Mouse (Mus musculus): ENCODE measurements at regions not wholly inside any gene's neighbourhood (a gene's known extent, or its start where the extent isn't known, plus 50 kb on each side); places are given as distances from the start of the nearest gene placed in this dataset.
"Not testable (repeated sequence)": the region's sequence is repeated elsewhere in the genome, so short reads cannot be mapped to it uniquely, and the experiment has no call there.

DNA sequence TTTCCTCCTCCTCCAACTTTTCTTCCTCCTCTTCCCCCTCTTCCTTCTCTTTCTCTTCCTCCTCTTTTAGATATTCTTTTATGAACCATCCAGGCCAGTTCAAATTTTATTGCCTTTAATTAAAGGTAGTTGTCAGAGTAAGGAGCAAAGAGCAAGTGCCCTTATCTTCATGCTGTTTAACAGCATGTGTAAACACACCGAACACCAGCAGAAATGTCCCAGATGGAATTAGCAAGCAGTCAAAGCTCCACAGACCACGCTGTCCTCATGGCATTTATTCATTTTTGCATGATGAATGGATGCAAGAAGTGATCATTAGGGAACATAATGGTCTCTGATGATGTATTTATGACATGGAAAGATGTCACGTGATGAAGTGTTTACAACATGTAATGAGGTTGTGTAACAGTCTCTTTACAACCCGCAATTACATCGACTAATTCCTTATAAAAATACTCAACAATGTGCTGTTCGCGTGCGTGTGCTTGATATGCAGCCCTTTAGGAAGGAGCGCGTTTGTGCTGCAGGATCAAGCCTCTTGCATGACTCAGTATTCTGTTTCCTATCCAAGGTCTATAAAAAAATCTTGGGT, 187.0 kb downstream of the Bmp2 start:
- DNase-seq (ENCODE audit: low read depth, low spot score) = no peak

DNA sequence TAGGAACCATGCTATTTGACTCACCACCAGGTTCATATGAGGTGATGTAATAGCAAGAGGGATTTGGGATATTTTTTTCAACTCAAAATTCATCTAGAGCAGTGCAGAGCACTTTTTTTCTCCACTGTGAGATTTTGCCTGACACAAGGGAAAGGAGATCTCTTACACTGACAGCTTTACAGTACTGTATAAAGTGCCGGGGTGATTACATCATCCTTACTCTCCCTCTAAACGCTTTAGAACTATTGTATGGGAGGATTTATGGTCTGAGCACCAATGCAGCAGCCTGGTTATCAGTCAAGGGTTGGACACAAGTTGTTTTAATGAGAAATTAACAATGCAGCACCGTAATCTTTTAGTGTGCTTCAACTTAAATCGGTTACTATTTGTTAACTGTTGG, 196.5 kb downstream of the Bmp2 start:
- no peak for DNase-seq (ENCODE audit: low read depth, low spot score)

DNA sequence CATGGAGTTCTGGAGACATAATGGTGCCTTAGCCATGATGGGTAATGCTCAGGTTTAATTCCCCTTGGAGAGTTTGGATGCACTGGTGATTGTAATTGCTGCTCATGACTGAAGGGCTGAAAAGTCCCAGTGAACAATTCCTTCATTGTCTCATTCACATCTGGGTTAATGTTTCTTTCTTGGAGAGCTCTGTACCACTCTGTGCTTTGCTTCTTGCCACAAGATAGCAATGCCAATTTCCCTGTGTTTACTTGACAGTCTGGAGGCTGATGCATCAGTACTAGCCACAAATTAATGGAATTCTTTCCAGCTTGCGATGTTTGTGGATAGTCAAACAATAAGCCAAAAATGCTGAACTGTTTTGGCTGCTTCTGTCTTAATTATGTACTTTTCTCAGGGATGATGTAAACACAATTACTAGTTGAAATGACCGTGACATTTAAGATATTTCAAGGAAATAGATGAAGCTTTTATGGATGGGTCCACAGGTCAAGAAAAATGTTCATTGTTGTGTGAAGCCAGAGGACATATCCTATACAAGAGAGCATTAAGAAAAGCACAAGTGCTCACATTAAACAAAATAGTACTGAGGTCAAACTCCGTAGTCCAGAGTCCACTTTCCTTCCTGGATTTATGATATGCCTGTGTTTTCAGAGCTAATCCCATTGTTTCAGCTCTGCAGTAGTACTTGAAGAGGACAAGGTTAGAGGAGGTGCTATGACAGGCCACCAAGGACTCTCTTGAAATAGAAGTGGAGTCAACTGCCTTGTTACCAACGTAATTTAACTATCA, 198.1 kb downstream of the Bmp2 start:
- DNase-seq (ENCODE audit: low read depth, low spot score) = no peak

DNA sequence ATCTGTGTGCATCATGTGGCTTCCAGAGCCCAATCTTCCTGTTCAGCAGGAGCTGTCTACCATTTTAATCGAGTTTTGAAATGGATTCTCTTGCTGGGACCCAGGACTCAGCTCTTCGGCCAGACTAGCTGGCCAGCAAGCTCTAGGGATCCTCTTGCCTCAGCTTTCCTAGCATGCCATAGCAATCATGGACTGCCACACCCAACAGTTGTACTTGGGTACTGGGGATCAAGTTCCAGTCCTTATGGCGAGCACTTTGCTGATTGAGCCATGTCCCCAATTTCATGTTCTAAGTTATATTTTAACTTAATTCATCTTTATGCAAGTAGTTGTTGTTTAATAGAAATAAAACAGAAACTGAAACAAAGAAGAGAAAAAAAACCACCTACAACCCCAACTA, 202.1 kb downstream of the Bmp2 start:
- no peak for DNase-seq (ENCODE audit: low read depth, low spot score)

DNA sequence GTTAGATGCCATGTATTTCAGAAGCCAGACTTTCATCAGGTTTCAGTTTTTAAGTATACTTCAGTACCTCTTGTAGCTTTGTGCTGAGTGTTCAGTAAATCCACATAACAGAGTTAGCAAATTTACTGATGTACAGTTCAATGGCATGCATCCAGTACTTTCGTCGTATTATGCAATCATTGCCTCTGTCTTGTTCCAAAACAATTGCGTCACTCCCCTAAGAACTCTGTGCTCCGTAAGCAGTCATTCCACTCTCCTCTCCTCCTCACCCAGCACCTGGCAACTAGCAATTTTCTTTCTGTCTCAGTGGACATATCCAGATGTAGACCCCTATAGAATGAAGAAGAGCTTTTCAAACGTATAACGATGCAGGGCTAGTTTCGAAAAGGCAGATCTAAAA, 209.5 kb downstream of the Bmp2 start:
- no peak for DNase-seq (ENCODE audit: low read depth, low spot score)

DNA sequence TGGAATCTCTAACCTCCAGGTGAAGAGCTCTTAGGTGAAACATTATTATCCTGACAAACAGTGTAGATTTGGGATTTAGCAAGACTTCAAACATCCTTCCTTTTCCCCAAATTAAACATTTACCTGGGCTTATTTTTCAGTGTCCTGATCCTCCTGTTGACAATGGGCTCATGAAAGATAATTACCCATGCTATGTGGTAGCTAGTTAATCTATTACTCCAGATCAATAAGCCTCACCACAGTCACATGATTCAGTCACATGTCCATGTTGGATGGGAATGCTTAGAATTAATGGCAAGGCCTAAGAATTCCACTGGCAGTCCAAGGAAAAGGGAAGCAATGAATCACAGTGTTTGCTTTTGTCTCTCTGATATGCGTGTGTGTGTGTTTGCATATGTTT, 216.6 kb downstream of the Bmp2 start:
- DNase-seq (ENCODE audit: low read depth, low spot score) = no peak

DNA sequence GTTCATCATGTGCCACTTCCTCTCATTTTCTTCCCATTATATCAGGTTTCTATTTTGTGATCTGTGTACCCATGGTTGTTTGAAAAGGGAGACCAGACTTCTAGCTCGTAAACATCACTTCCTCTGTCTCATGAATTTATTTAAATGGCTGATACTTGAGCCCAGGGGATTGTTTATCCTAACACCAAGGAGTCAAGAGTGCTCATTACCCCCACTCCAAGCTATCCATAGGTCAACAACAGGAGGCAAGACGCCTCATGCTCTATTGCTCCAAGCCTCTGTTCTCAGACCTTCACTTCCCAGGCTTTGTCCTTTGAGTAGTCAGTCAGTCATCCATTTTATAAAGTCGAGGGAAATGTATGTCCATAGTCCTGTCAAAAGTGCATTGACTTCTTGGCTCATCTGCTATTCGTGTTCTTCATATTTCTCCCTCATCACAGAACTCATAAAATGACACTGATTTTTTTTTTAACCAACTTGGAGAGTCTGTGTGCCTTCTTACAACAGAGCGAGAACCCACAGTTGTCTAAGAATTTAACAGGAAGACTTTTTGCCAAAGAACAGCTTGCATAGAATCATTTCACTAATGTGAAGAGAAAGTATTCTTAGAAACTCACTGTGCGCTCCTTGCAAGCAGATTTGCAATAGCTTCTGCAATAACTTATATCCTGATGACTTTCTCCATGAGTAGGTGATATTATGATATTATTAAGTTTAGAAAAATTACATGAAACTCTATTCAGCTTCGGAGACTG, 231.8 kb downstream of the Bmp2 start:
- DNase-seq (ENCODE audit: low read depth, low spot score) = no peak

DNA sequence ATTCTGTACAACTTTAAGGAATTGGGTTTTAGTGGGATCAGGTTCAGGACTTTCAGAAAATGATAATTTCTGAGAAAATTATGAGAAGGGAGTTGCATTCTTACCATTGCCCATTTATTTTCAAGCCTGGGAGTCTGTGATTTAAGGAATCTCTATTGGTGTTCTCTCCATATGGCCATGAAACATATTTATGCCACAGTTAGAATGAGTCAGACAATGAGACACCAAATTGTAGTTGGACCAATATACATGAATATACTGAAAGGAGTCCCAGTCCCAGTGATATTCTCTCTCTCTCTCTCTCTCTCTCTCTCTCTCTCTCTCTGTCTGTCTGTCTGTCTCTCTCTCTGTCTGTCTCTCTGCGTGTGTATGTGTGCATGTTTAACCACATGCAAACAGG, 239.1 kb downstream of the Bmp2 start:
- DNase-seq (ENCODE audit: low read depth, low spot score) = no peak

DNA sequence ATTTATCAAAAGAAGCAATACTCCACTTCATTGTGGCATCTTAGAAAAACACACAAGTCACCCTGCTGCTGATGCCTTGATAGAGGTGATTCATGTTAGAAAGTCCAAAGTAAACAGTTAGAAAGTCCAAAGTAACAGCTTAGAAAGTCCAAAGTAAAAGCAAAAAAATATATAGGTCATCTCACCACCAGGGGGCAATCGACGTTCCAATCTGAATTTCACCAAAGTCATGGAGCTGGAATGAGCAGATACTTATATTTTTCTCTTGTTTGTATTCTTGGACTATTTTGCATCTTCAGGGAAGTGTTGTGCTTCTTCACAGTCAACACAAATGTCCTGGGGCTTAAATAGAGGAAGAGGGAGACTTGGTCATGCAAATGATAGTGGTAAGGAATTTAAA, 241.3 kb downstream of the Bmp2 start:
- no peak for DNase-seq (ENCODE audit: low read depth, low spot score)

DNA sequence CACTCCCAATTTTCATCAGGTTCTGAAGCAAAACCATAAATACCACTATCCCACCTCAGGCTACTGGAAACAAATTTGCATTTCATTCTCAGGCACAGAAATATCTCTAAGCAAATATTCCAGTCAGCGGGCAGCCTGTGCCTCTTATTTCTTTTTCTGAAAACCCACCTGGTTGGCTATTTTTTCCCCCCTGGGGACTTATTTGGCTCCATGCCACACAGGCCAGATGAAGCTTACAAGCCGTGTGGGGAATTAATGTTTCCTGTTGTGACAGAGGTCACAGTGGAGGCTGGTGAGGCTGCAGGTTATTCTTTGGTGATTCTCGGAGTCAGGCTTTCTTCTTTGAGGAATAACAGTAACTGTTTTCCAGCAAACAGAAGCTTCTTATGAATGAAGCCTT, 250.7 kb downstream of the Bmp2 start:
- no peak for DNase-seq (ENCODE audit: low read depth, low spot score)

DNA sequence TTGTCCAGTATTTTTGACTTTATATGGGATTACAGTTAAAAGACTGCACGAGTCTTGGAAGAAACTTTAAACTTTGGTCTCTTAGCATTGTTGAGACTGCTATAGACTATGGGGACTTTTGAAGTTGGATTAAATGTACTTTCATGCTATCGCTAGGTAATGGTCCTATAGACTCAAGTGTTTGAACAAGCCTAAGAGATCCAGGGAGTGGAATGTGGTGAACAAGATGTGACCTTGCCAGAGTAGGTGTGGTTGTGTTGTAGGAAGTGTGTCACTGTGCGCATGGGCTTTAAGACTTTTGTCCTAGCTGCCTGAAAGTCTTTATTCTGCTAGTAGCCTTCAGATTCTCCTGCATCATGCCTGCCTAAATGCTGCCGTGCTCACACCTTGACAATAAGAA, 269.5 kb downstream of the Bmp2 start:
- DNase-seq (ENCODE audit: low read depth, low spot score) = no peak

DNA sequence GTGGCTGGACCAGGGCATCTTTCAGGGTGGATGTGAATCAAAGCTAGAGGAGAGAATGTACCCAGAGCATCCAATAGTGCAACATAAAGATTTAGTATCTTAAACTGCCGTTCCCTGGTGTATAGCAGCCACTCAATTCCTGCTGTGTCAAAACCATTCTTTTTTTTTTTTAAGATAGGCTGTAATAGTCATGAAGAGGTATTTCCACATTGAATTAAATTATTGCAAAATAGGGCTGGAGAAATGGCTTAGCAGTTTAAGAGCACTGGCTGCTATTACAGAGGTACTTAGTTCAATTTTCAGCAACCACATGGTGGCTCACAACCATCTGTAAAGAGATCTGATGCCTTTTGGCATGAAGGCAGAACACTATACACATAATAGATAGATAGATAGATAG, 277.4 kb downstream of the Bmp2 start:
- no peak for DNase-seq (ENCODE audit: low read depth, low spot score)

DNA sequence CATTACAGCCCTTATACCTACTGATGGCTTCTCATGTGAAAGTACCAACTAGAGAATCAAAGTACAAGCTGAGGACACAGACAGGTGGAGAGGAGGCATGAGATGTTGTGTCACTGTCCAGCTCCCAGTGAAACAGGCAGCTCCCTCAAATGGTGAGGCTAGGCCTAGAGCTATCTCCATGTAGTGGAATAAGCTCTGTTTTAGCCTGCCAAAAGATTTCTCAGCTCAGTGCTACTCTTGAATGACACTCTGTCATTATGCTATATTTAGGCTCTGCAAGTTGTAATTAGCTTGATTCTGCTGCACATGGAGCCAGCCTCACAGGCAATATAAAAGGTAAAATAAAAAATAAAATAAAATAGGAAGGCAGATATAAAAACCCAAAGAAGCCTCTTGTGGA, 298.5 kb downstream of the Bmp2 start:
- no peak for DNase-seq (ENCODE audit: low read depth, low spot score)

DNA sequence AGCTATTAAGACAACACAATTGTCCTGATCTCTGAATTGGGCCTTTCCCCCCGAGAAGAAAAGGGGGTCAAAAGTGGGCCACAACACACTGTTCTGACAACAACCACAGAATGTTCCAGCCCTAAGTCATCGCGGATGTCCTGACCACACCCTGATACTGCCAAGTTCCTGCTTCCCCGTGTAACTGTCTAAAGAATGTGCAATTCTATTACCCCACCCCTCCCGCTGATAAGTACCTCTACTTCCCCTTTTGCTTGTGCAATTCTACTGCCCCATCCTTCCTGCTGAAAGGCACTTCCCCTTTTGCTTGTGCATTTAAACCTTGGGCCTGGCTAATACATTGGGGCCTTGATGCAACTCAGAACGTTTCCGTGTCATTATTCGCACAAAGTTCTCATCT, 323.0 kb downstream of the Bmp2 start:
- not testable (repeated sequence) for DNase-seq (ENCODE audit: low read depth, low spot score)

DNA sequence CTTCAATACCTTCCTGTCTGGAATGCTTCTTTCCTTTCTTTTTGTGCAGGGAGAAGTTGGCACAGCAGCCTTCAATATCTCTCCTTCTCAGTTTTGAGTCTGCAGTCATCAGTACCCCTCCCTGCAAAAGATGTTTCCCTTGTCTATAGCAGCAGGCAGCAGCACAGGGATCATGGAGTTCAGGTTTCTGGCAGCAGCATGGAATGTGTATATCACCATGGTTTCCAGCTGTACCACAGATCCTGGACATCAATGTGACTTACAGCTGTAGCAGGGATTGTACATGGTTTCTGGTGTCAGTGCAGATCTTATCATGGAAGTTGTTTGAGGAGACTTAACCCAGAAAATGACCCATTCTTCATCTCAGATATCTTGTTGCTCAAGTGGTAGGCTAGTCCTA, 331.7 kb downstream of the Bmp2 start:
- no peak for DNase-seq (ENCODE audit: low read depth, low spot score)

DNA sequence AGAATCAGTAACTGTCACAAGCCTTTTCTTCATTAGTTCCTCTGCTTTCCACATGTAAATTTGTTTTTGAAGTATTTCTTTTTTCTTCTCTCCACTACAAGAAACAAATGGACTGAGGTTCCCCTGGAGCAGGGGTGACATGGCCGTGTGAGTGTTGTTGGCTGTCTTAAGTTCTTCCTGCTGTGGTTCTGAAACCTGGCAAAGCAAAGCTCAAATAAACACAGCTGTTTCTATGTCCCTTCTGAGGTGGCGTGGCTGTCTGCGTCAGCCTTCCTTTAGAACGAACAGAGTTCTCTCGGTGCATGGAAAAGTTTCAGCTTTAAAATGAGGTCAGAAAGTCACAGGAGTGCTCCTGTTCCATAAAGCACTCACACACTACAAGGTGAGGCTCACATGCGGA, 354.3 kb downstream of the Bmp2 start:
- no peak for DNase-seq (ENCODE audit: low read depth, low spot score)

Measured in brain, embryonic 18.5 days (tissue).